Mouse (Mus musculus) ES-E14 (cell line): ENCODE measurements at regions not wholly inside any gene's neighbourhood (a gene's known extent, or its start where the extent isn't known, plus 50 kb on each side); places are given as distances from the start of the nearest gene placed in this dataset.

Experiments
- CHD2 ChIP-seq: IDR thresholded peaks from 2 replicates; pipeline ENCODE4 v1.6.1; 2014; ENCODE audit warnings: mild to moderate bottlenecking, low read depth, low read length, inconsistent platforms
- ZC3H11A ChIP-seq: IDR thresholded peaks from 2 replicates; pipeline ENCODE4 v1.6.1; 2012; ENCODE audit warnings: low read depth, mild to moderate bottlenecking, inconsistent platforms, low read length, borderline replicate concordance
- ZNF384 ChIP-seq: IDR thresholded peaks from 2 replicates; pipeline ENCODE4 v1.6.1; 2012; ENCODE audit warnings: low read depth, low read length, inconsistent platforms

GRCm38 (mm10) chr4:88992498-88992897, 112.5 kb upstream of the Ifne start:
- TF ChIP-seq CHD2 (no peak), ZNF384 (no peak), ZC3H11A (no peak)
